Mouse (Mus musculus) hindbrain, embryonic 13.5 days (tissue): ENCODE data around the gene C1qtnf4. TPM values are rescaled to one million over a fixed set of nuclear protein-coding genes. Genes with fewer than 3 reads are reported as not detected.

Experiments
- ATAC-seq: fragments of 200-750 bp; cut with Nextera tagmentation; 2 replicates; pipeline ENCODE4 v1.8.0; 2017; ENCODE audit warnings: moderate TSS enrichment; ENCODE audit not compliant: low FRiP score
- H3K27ac ChIP-seq: fragments of 300-500 bp; sonication (generic); 2 replicates; pipeline ENCODE4 v1.5.1; 2015; ENCODE audit warnings: inconsistent platforms, mild to moderate bottlenecking, moderate library complexity
- H3K27me3 ChIP-seq: fragments of 300-500 bp; sonication (generic); 2 replicates; pipeline ENCODE4 v1.6.1; 2015; ENCODE audit warnings: mild to moderate bottlenecking, inconsistent platforms
- H3K36me3 ChIP-seq: fragments of 300-500 bp; sonication (generic); 2 replicates; pipeline ENCODE4 v1.6.1; 2015; ENCODE audit warnings: mild to moderate bottlenecking, inconsistent platforms
- H3K4me1 ChIP-seq: fragments of 300-500 bp; sonication (generic); replicated peaks from 2 replicates; pipeline ENCODE4 v1.6.1; 2015; ENCODE audit warnings: inconsistent platforms
- H3K4me2 ChIP-seq: fragments of 300-500 bp; sonication (generic); 2 replicates; pipeline ENCODE4 v1.6.1; 2015; ENCODE audit warnings: inconsistent platforms, mild to moderate bottlenecking, moderate library complexity
- H3K4me3 ChIP-seq: fragments of 300-500 bp; sonication (generic); 2 replicates; pipeline ENCODE4 v1.5.1; 2015; ENCODE audit warnings: mild to moderate bottlenecking, inconsistent platforms
- H3K9ac ChIP-seq: fragments of 300-500 bp; sonication (generic); 2 replicates; pipeline ENCODE4 v1.6.1; 2015; ENCODE audit warnings: mild to moderate bottlenecking, inconsistent platforms
- H3K9me3 ChIP-seq: fragments of 300-500 bp; sonication (generic); 2 replicates; pipeline ENCODE4 v1.6.1; 2016; ENCODE audit warnings: inconsistent platforms
- WGBS: fragments of 180-500 bp; shearing (Covaris S2); methylation state at CpG from one replicate; pipeline ENCODE4 v1.1.7; 2015; 5-methylcytosine and 5-hydroxymethylcytosine counted together
- polyA plus RNA-seq: library from polyadenylated mRNA; unstranded; fragments of >200 nt; fragmentation: Nextera tagmentation; extraction: Ambion mirVana; gene quantifications from 2 replicates; pipeline ENCODE4 v1.2.1, GENCODE M21; 2015

Gene C1qtnf4
- polyA plus RNA-seq, 1 experiment from 2014 or later = 46.2 TPM

DNA sequence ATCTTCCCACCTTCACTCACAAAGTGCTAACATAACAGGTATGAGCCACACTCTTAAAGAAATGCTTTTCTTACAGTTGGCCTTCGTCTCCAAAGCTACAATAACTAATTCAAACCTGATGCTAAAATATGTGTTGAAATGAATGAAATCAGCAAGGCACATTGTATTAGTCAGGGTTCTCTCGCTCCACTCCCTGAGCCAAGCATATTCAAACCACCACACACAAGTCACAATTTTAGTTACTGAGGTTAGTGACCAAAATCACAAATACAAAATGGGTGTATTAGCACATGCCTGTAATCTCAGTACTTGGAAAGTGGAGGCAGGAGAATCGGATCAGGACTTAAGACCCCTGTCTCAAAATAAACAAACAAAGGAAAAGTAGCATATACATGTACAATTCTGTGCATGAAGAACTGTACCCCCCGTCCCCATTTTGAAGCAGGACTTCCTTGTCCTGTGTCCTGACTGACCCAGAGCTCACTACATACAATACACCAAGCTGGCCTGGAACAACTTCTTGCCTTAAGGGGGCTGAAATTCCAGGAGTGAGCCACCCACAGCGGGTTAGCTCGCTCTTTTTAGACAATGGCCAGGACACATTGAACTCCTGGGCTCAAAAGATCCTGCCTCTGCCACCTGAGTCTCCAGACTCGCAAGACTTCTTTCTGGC is 31.0 kb downstream of the C1qtnf4 start:
- peak overlapping the region; percentile 91 for H3K27ac ChIP-seq
- H3K4me1 ChIP-seq = peaks cover 41% of the 10 kb centered on the region
- no peaks in the 10 kb centered on the region for H3K9me3 ChIP-seq
- no peaks in the 10 kb centered on the region for H3K27me3 ChIP-seq
- peak; percentile 22; the same call in 1 of the 2 replicates for ATAC-seq
- H3K36me3 ChIP-seq = peaks cover 18% of the 10 kb centered on the region
- 28% methylated on average over 7 of the region's 7 CpGs for WGBS
- H3K9ac ChIP-seq = peak overlapping the region; percentile 95
- H3K4me2 ChIP-seq = peak overlapping the region; percentile 73
- peak overlapping the region; percentile 66 for H3K4me3 ChIP-seq

DNA sequence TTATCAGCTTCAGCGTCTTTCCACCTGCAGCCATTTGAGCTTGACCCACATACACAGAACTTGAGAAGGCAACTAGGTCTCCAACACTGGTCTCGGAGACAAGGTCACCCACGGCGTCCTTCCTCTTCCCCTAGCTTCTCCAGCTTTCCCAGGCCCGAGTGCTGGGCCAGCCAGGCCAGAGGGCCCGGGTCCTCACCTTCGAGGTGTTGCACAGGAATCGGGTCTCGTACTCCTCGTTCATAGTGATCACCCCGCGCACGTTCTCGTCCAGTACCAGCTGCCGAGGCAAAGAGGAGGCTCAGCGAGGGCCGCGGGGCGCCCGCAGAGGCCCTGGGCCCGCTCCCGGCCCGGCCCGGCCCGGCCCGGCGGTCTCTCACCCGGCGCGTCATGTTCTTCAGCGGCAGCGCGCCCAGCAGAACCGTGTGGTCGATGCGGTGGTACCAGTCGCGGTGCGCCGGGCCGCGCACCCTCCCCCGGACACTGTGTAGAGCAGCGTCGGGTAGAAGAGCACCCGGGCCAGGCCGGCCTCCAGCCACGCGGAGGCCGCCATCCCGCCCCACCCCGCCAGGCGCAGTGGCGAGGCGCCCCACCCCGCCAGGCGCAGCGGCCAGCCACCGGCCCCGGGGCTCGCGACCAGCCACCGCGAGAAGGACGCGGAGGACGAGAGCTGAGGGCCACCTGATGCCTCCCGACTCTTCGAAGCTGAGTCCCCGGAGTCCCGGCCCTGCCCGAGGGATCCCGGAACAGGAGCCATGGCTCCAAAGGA is 31.8 kb downstream of the C1qtnf4 start:
- H3K9me3 ChIP-seq = no peaks in the 10 kb centered on the region
- ATAC-seq = peak; percentile 85
- peak overlapping the region; percentile 73 for H3K4me2 ChIP-seq
- peak overlapping the region; percentile 95 for H3K9ac ChIP-seq
- H3K4me3 ChIP-seq = peak overlapping the region; percentile 66
- WGBS = under 1% methylated on average over 72 of the region's 73 CpGs
- no peaks in the 10 kb centered on the region for H3K27me3 ChIP-seq
- H3K4me1 ChIP-seq = peaks cover 41% of the 10 kb centered on the region
- H3K27ac ChIP-seq = peak overlapping the region; percentile 91
- H3K36me3 ChIP-seq = peaks cover 13% of the 10 kb centered on the region

DNA sequence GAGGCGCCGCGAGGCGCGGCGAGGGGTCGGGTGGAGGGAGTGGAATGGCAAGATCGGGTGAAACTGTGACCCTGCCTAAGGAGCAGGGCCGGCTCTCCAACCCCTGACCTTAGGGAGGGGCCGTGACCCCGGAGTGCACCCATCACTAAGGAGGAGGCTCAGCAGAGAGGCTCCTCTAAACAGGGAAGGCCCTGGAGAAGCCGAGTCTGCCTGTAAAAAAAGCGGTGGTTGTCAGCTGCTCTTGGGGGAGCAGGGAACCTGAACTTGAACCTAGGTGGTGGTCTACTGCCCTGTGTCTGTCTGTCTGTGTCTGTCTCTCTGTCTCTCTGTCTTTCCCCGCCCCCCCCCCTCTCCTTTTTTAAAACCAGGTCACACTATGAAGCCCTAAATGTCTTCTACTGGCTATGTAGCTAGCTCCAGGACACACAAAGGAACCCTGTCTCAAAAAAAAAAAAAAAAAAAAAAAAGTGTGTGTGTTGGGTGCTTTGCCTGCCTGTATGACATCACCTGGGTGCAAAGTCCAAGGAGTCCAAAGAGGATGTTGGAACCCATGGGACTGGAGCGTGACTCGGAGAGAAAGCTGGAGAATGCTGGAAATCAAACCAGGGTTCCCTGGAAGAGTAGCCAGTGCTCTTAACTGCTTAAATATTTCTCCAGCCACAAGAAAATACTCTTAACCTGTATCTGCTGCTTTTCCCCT is 32.5 kb downstream of the C1qtnf4 start:
- Histone ChIP-seq H3K27ac (peak overlapping the region; percentile 91), H3K9ac (peak overlapping the region; percentile 95), H3K4me1 (peaks cover 41% of the 10 kb centered on the region), H3K4me2 (peak overlapping the region; percentile 73), H3K9me3 (no peaks in the 10 kb centered on the region), H3K27me3 (no peaks in the 10 kb centered on the region), H3K36me3 (peaks cover 8% of the 10 kb centered on the region), H3K4me3 (peak overlapping the region; percentile 66)
- 11% methylated on average over 15 of the region's 16 CpGs for WGBS
- peak; percentile 79 for ATAC-seq

DNA sequence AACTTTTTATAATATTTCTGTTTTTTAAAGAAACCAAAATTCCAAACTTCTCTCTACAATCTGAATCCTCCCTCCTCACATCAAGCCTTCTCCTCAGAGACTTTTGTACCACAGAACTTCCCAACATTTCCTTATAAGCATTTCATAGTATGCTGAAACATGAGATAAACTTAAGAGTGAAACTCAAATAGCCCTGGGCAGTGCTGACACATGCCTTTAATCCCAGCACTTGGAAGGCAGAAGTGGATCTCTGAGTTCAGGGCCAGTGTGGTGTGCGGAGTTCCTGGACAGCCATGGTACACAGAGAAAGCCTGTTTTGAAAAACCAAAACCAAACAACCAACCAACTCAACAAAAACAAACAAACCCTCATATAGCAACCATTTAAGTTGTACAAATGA is 35.5 kb downstream of the C1qtnf4 start:
- 100% methylated on average over 1 of the region's 1 CpGs for WGBS

DNA sequence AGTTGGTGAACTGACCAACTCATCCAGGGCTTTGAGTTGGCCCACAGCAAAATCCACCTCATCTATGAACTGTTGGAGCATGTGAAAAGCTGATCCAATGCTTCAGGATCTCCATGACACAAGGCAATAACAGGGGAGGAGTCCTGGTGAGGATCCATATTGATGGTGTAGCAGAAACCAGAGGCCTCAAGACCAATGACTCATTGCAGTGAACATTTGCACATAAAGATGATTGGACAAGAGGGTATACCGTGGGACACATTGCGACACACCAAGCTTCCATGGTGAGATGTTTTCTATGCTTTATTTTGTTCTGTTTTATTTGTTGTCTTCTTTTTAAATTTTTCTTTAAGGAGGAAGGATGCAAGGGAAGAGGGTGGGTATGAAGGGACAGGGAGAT is 37.0 kb downstream of the C1qtnf4 start:
- H3K36me3 ChIP-seq = no peaks in the 10 kb centered on the region
- no peak overlapping the region for H3K4me3 ChIP-seq
- peaks cover 8% of the 10 kb centered on the region for H3K4me1 ChIP-seq
- H3K27ac ChIP-seq = no peak overlapping the region
- no peak overlapping the region for H3K9ac ChIP-seq
- no peaks in the 10 kb centered on the region for H3K27me3 ChIP-seq
- no peak for ATAC-seq
- WGBS = 92% methylated on average over 2 of the region's 2 CpGs
- H3K4me2 ChIP-seq = no peak overlapping the region
- H3K9me3 ChIP-seq = no peaks in the 10 kb centered on the region

More for the DNA sequence above, 35.5 kb downstream of the C1qtnf4 start:
- Histone ChIP-seq H3K9ac (no peak overlapping the region), H3K27ac (no peak overlapping the region), H3K4me3 (no peak overlapping the region), H3K36me3 (no peaks in the 10 kb centered on the region), H3K9me3 (no peaks in the 10 kb centered on the region), H3K4me2 (no peak overlapping the region), H3K4me1 (peaks cover 21% of the 10 kb centered on the region), H3K27me3 (no peaks in the 10 kb centered on the region)
- ATAC-seq = no peak

DNA sequence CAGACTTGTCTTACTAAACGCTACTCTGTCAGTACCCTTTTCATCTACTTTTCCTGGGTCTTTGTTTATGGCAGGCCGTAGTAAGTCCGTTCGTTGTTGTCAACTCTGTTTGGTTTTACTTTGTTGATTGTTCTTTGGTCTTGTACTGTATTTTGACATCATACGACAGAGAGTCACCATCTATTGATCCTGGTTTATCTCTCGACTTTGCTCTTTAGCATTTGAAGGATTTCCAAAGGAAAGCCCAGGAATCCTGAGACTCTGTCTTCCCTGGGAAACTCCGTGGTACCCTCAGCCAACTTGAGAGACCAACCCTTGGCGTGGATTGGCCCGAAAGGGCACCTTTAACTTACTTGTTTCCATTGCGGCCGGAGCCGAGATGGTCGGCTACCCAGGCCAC is 42.9 kb downstream of the C1qtnf4 start:
- no peak for ATAC-seq
- H3K4me1 ChIP-seq = no peaks in the 10 kb centered on the region
- no peaks in the 10 kb centered on the region for H3K27me3 ChIP-seq
- no peak overlapping the region for H3K4me2 ChIP-seq
- H3K27ac ChIP-seq = no peak overlapping the region
- H3K9me3 ChIP-seq = no peaks in the 10 kb centered on the region
- no peak overlapping the region for H3K4me3 ChIP-seq
- 89% methylated on average over 13 of the region's 13 CpGs for WGBS
- H3K9ac ChIP-seq = no peak overlapping the region
- no peaks in the 10 kb centered on the region for H3K36me3 ChIP-seq

DNA sequence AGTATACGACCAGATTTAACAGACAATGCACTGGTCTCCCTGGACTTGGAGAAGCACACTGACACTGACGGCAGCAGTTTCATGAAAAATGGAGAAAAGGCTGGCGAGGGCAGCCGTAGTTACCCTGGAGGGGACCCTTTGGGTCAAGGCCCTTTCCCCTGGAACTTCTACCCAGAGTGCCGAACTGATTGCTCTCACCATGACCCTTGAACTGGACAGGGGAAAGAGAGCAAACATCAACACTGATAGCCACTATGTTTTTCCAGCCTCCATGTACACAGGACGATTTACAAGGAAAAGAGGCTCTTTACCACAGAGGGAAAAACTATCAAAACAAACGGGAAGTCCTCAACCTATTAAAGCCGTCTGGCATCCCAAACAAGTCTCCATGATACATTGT is 46.2 kb downstream of the C1qtnf4 start:
- ATAC-seq = no peak
- no peaks in the 10 kb centered on the region for H3K9me3 ChIP-seq
- H3K4me1 ChIP-seq = no peaks in the 10 kb centered on the region
- no peak overlapping the region for H3K9ac ChIP-seq
- H3K27me3 ChIP-seq = no peaks in the 10 kb centered on the region
- H3K4me3 ChIP-seq = no peak overlapping the region
- WGBS = 80% methylated on average over 8 of the region's 8 CpGs
- H3K27ac ChIP-seq = no peak overlapping the region
- no peaks in the 10 kb centered on the region for H3K36me3 ChIP-seq
- H3K4me2 ChIP-seq = no peak overlapping the region

DNA sequence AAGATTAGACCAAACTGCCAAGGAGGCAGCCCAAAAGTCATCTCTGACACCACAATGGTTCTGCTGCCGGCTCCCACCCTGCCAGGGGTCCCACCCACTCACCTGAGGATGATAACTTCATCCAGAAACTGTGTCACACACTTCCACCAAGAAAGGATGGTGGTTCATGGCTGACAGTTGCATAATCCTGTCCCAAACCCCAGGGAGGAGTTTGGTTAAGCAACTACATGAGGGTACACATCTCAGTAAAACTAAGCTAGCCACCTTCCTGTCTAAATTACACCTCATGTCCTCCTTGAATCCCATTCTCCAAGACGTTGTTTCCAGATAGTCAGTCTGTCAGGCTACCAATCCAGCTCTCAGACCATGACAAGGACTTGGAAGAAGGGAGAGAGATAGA is 46.6 kb downstream of the C1qtnf4 start:
- no peak overlapping the region for H3K4me2 ChIP-seq

DNA sequence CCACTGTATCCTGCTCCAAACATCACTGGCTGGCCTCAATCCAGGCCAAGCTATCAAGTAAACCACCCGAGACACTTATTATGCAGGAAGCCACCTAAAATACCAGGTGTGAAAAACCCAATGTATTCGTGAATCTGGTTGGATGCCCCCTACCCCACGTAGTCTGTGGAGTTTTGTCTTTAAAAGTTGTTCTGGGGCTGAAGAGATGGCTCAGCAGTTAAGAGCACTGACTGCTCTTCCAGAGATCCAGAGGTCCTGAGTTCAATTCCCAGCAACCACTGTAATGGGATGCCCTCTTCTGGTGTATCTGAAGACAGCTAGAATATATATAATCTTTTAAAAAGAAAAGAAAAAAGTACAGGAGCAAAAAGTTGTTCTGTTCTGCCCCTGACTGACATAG is 52.7 kb downstream of the C1qtnf4 start:
- no peak overlapping the region for H3K4me2 ChIP-seq
- WGBS = 79% methylated on average over 3 of the region's 3 CpGs
- H3K4me3 ChIP-seq = no peak overlapping the region
- H3K9me3 ChIP-seq = no peaks in the 10 kb centered on the region
- H3K27ac ChIP-seq = no peak overlapping the region
- no peak overlapping the region for H3K9ac ChIP-seq
- no peak for ATAC-seq
- peaks cover 28% of the 10 kb centered on the region for H3K4me1 ChIP-seq
- H3K36me3 ChIP-seq = no peaks in the 10 kb centered on the region
- H3K27me3 ChIP-seq = no peaks in the 10 kb centered on the region

More for the DNA sequence above, 46.6 kb downstream of the C1qtnf4 start:
- no peak for ATAC-seq
- H3K9ac ChIP-seq = no peak overlapping the region
- WGBS = 79% methylated on average over 2 of the region's 2 CpGs
- no peaks in the 10 kb centered on the region for H3K9me3 ChIP-seq
- H3K4me1 ChIP-seq = no peaks in the 10 kb centered on the region
- H3K27ac ChIP-seq = no peak overlapping the region
- no peaks in the 10 kb centered on the region for H3K27me3 ChIP-seq
- H3K4me3 ChIP-seq = no peak overlapping the region
- no peaks in the 10 kb centered on the region for H3K36me3 ChIP-seq

DNA sequence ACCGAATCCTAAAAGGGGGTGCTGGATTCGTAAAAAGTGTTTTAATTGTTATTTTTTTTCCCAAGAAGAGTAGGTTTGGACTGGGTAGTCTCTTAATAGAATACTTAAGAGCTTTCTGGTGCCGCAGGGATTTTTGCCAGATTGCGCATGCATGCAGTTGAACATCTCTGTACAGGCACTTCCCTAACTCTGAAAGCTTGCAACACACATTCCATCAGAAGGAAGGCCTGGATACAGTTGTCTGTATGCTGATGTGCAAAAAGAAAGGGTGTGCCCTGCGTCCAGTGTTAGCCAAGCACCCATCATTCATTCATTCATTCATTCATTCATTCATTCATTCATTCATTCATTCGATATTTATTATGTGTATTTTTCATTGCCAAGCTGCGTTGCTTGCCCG is 54.1 kb downstream of the C1qtnf4 start:
- Histone ChIP-seq H3K4me3 (peak overlapping the region; percentile 94), H3K36me3 (no peaks in the 10 kb centered on the region), H3K9ac (peak overlapping the region; percentile 98), H3K27ac (peak overlapping the region; percentile 98), H3K4me2 (peak overlapping the region; percentile 61), H3K27me3 (no peaks in the 10 kb centered on the region), H3K9me3 (no peaks in the 10 kb centered on the region), H3K4me1 (peaks cover 41% of the 10 kb centered on the region)
- peak; percentile 70 for ATAC-seq
- 51% methylated on average over 8 of the region's 8 CpGs for WGBS
